Mouse (Mus musculus) heart, embryonic 16.5 days (tissue): ENCODE data around the gene Zbtb20. TPM values are rescaled to one million over a fixed set of nuclear protein-coding genes. Genes with fewer than 3 reads are reported as not detected.

Experiments
- ATAC-seq: fragments of 200-750 bp; cut with Nextera tagmentation; replicated peaks from 2 replicates; pipeline ENCODE4 v1.8.0; 2017; ENCODE audit warnings: moderate number of reproducible peaks; ENCODE audit not compliant: insufficient read depth, low FRiP score; ENCODE audit errors: extremely low read depth
- H3K27ac ChIP-seq: fragments of 300-500 bp; sonication (generic); 2 replicates; pipeline ENCODE4 v1.5.1; 2014; ENCODE audit warnings: mild to moderate bottlenecking, low read length, control low read depth, moderate library complexity
- H3K27me3 ChIP-seq: fragments of 300-500 bp; sonication (generic); 2 replicates; pipeline ENCODE4 v1.6.1; 2014; ENCODE audit warnings: low read length, mixed read lengths; ENCODE audit not compliant: control insufficient read depth, insufficient read depth
- H3K36me3 ChIP-seq: fragments of 300-500 bp; sonication (generic); 2 replicates; pipeline ENCODE4 v1.6.1; 2014; ENCODE audit not compliant: control insufficient read depth, insufficient read depth
- H3K4me1 ChIP-seq: fragments of 300-500 bp; sonication (generic); 2 replicates; pipeline ENCODE4 v1.6.1; 2014; ENCODE audit warnings: low read length, mixed read lengths; ENCODE audit not compliant: control insufficient read depth, insufficient read depth
- H3K4me2 ChIP-seq: fragments of 300-500 bp; sonication (generic); 2 replicates; pipeline ENCODE4 v1.6.1; 2014; ENCODE audit warnings: low read depth, mild to moderate bottlenecking, control low read depth, low read length
- H3K4me3 ChIP-seq: fragments of 300-500 bp; sonication (generic); 2 replicates; pipeline ENCODE4 v1.5.1; 2014; ENCODE audit warnings: mild to moderate bottlenecking, control low read depth, low read length
- H3K9ac ChIP-seq: fragments of 300-500 bp; sonication (generic); 2 replicates; pipeline ENCODE4 v1.6.1; 2014; ENCODE audit warnings: low read length, control low read depth
- H3K9me3 ChIP-seq: fragments of 300-500 bp; sonication (generic); replicated peaks from 2 replicates; pipeline ENCODE4 v1.6.1; 2016; ENCODE audit warnings: low read length; ENCODE audit not compliant: control insufficient read depth
- WGBS: fragments of 180-500 bp; shearing (Covaris S2); extraction: QIAGEN DNeasy Blood & Tissue Kit; methylation state at CpG from one replicate; pipeline ENCODE4 v1.1.7; 2014; 5-methylcytosine and 5-hydroxymethylcytosine counted together
- polyA plus RNA-seq: library from polyadenylated mRNA; unstranded; fragments of >200 nt; fragmentation: Nextera tagmentation; extraction: Ambion mirVana; gene quantifications from 2 replicates; pipeline ENCODE4 v1.2.1, GENCODE M21; 2015

Zbtb20 gene
- polyA plus RNA-seq, 1 experiment from 2014 or later = 45.2 TPM

GRCm38 (mm10) chr16:43515538-43515937 is 639.9 kb downstream of the Zbtb20 start:
- WGBS = 59% methylated on average over 4 of the region's 4 CpGs
- Histone ChIP-seq H3K27ac (no peak overlapping the region), H3K4me2 (no peak overlapping the region), H3K4me3 (no peak overlapping the region), H3K4me1 (peaks cover 6% of the 10 kb centered on the region), H3K27me3 (no peaks in the 10 kb centered on the region), H3K9me3 (no peaks in the 10 kb centered on the region), H3K36me3 (no peaks in the 10 kb centered on the region), H3K9ac (no peak overlapping the region)
- no peak for ATAC-seq

GRCm38 (mm10) chr16:43520274-43520673 is 644.6 kb downstream of the Zbtb20 start:
- Histone ChIP-seq H3K36me3 (no peaks in the 10 kb centered on the region), H3K4me3 (no peak overlapping the region), H3K27me3 (no peaks in the 10 kb centered on the region), H3K4me1 (no peaks in the 10 kb centered on the region), H3K4me2 (no peak overlapping the region), H3K9me3 (no peaks in the 10 kb centered on the region), H3K9ac (no peak overlapping the region), H3K27ac (no peak overlapping the region)
- 69% methylated on average over 2 of the region's 2 CpGs for WGBS
- ATAC-seq = no peak

- Histone ChIP-seq H3K4me1 (no peaks in the 10 kb centered on the region), H3K27me3 (no peaks in the 10 kb centered on the region), H3K9ac (no peak overlapping the region), H3K36me3 (no peaks in the 10 kb centered on the region), H3K4me3 (no peak overlapping the region), H3K4me2 (no peak overlapping the region), H3K27ac (no peak overlapping the region), H3K9me3 (no peaks in the 10 kb centered on the region)
- ATAC-seq = no peak
- WGBS = 94% methylated on average over 4 of the region's 4 CpGs
Observed at GRCm38 (mm10) chr16:43522482-43522881, 646.8 kb downstream of the Zbtb20 start.

- Histone ChIP-seq H3K27ac (no peak overlapping the region), H3K4me3 (no peak overlapping the region), H3K36me3 (no peaks in the 10 kb centered on the region), H3K27me3 (no peaks in the 10 kb centered on the region), H3K9me3 (no peaks in the 10 kb centered on the region), H3K4me1 (no peaks in the 10 kb centered on the region), H3K4me2 (no peak overlapping the region), H3K9ac (no peak overlapping the region)
- no peak for ATAC-seq
- 83% methylated on average over 9 of the region's 9 CpGs for WGBS
Observed at GRCm38 (mm10) chr16:43524179-43524578, 648.5 kb downstream of the Zbtb20 start.

- no peak overlapping the region for H3K4me2 ChIP-seq
- no peaks in the 10 kb centered on the region for H3K4me1 ChIP-seq
- H3K36me3 ChIP-seq = no peaks in the 10 kb centered on the region
- 91% methylated on average over 6 of the region's 6 CpGs for WGBS
- H3K4me3 ChIP-seq = no peak overlapping the region
- no peak for ATAC-seq
- H3K9ac ChIP-seq = no peak overlapping the region
- H3K9me3 ChIP-seq = no peaks in the 10 kb centered on the region
- H3K27me3 ChIP-seq = no peaks in the 10 kb centered on the region
- no peak overlapping the region for H3K27ac ChIP-seq
Observed at GRCm38 (mm10) chr16:43525624-43526023, 649.9 kb downstream of the Zbtb20 start.

- Histone ChIP-seq H3K9ac (no peak overlapping the region), H3K9me3 (no peaks in the 10 kb centered on the region), H3K4me3 (no peak overlapping the region), H3K36me3 (no peaks in the 10 kb centered on the region), H3K4me1 (no peaks in the 10 kb centered on the region), H3K27me3 (no peaks in the 10 kb centered on the region), H3K27ac (no peak overlapping the region), H3K4me2 (no peak overlapping the region)
- 58% methylated on average over 1 of the region's 1 CpGs for WGBS
- ATAC-seq = no peak
Observed at GRCm38 (mm10) chr16:43528300-43528699, 652.6 kb downstream of the Zbtb20 start.

GRCm38 (mm10) chr16:43531328-43531727 is 655.6 kb downstream of the Zbtb20 start:
- ATAC-seq = no peak
- 80% methylated on average over 6 of the region's 6 CpGs for WGBS
- Histone ChIP-seq H3K9ac (no peak overlapping the region), H3K27ac (no peak overlapping the region), H3K27me3 (no peaks in the 10 kb centered on the region), H3K36me3 (no peaks in the 10 kb centered on the region), H3K4me3 (no peak overlapping the region), H3K4me2 (no peak overlapping the region), H3K9me3 (no peaks in the 10 kb centered on the region), H3K4me1 (no peaks in the 10 kb centered on the region)

GRCm38 (mm10) chr16:43534103-43534502 is 658.4 kb downstream of the Zbtb20 start:
- Histone ChIP-seq H3K9ac (no peak overlapping the region), H3K4me3 (no peak overlapping the region), H3K4me1 (no peaks in the 10 kb centered on the region), H3K27me3 (no peaks in the 10 kb centered on the region), H3K4me2 (no peak overlapping the region), H3K9me3 (no peaks in the 10 kb centered on the region), H3K36me3 (no peaks in the 10 kb centered on the region), H3K27ac (no peak overlapping the region)
- WGBS = 85% methylated on average over 3 of the region's 3 CpGs
- ATAC-seq = no peak

GRCm38 (mm10) chr16:43535912-43536311 is 660.2 kb downstream of the Zbtb20 start:
- H3K4me2 ChIP-seq = no peak overlapping the region
- no peak overlapping the region for H3K4me3 ChIP-seq
- no peak overlapping the region for H3K27ac ChIP-seq
- ATAC-seq = no peak
- no peak overlapping the region for H3K9ac ChIP-seq
- H3K9me3 ChIP-seq = no peaks in the 10 kb centered on the region
- H3K36me3 ChIP-seq = no peaks in the 10 kb centered on the region
- no peaks in the 10 kb centered on the region for H3K4me1 ChIP-seq
- WGBS = 89% methylated on average over 1 of the region's 1 CpGs
- no peaks in the 10 kb centered on the region for H3K27me3 ChIP-seq

GRCm38 (mm10) chr16:43537163-43537562 is 661.5 kb downstream of the Zbtb20 start:
- Histone ChIP-seq H3K4me1 (no peaks in the 10 kb centered on the region), H3K4me2 (no peak overlapping the region), H3K9ac (no peak overlapping the region), H3K4me3 (no peak overlapping the region), H3K27ac (no peak overlapping the region), H3K9me3 (no peaks in the 10 kb centered on the region), H3K27me3 (no peaks in the 10 kb centered on the region), H3K36me3 (no peaks in the 10 kb centered on the region)
- 79% methylated on average over 7 of the region's 7 CpGs for WGBS
- ATAC-seq = no peak
